Mouse (Mus musculus) stomach, postnatal 0 days (tissue): ENCODE measurements around the gene Atp13a4. TPM values are rescaled to one million over a fixed set of nuclear protein-coding genes. Genes with fewer than 3 reads are reported as not detected.

Experiments used
- ATAC-seq: fragments of 200-750 bp; cut with Nextera tagmentation; 2 replicates; pipeline ENCODE4 v1.8.0; 2017; ENCODE audit not compliant: low FRiP score, low TSS enrichment
- DNase-seq: peaks from one replicate; pipeline ENCODE4 v3.0.0-alpha.2; 2016; ENCODE audit warnings: low spot score
- H3K27ac ChIP-seq: fragments of 300-500 bp; sonication (generic); replicated peaks from 2 replicates; pipeline ENCODE4 v1.5.1; 2014; ENCODE audit warnings: mild to moderate bottlenecking, control low read depth
- H3K27me3 ChIP-seq: fragments of 300-500 bp; sonication (generic); 2 replicates; pipeline ENCODE4 v1.6.1; 2014; ENCODE audit warnings: low read length; ENCODE audit not compliant: control insufficient read depth, insufficient read depth
- H3K36me3 ChIP-seq: fragments of 300-500 bp; sonication (generic); 2 replicates; pipeline ENCODE4 v1.6.1; 2014; ENCODE audit warnings: low read length, mixed read lengths; ENCODE audit not compliant: control insufficient read depth, insufficient read depth
- H3K4me1 ChIP-seq: fragments of 300-500 bp; sonication (generic); replicated peaks from 2 replicates; pipeline ENCODE4 v1.6.1; 2014; ENCODE audit warnings: antibody characterized with exemption; ENCODE audit not compliant: control insufficient read depth, insufficient read depth
- H3K4me2 ChIP-seq: fragments of 300-500 bp; sonication (generic); replicated peaks from 2 replicates; pipeline ENCODE4 v1.6.1; 2014; ENCODE audit warnings: low read depth, mild to moderate bottlenecking, control low read depth, moderate library complexity
- H3K4me3 ChIP-seq: fragments of 300-500 bp; sonication (generic); 2 replicates; pipeline ENCODE4 v1.5.1; 2014; ENCODE audit warnings: low read depth, low read length, control low read depth
- H3K9ac ChIP-seq: fragments of 300-500 bp; sonication (generic); 2 replicates; pipeline ENCODE4 v1.6.1; 2014; ENCODE audit warnings: mild to moderate bottlenecking, low read length, control low read depth, mixed read lengths
- H3K9me3 ChIP-seq: fragments of 300-500 bp; sonication (generic); 2 replicates; pipeline ENCODE4 v1.6.1; 2016; ENCODE audit warnings: low read length; ENCODE audit not compliant: control insufficient read depth
- CTCF ChIP-seq: IDR thresholded peaks from 2 replicates; pipeline ENCODE4 v1.5.1; 2016; ENCODE audit warnings: antibody characterized with exemption, low read depth, mild to moderate bottlenecking, moderate library complexity
- EP300 ChIP-seq: optimal IDR thresholded peaks from 2 replicates; pipeline ENCODE3; 2016; ENCODE audit warnings: antibody characterized with exemption
- whole genome bisulfite sequencing: fragments of 180-500 bp; shearing (Covaris S2); extraction: QIAGEN DNeasy Blood & Tissue Kit; methylation state at CpG from one replicate; pipeline ENCODE4 v1.1.7; 2014; 5-methylcytosine and 5-hydroxymethylcytosine counted together
- polyA plus RNA-seq: library from polyadenylated mRNA; unstranded; fragments of >200 nt; fragmentation: Nextera tagmentation; extraction: Ambion mirVana; gene quantifications from 2 replicates; pipeline ENCODE4 v1.2.1, GENCODE M21; 2015

Atp13a4 gene
- polyA plus RNA-seq, 1 experiment from 2014 or later, result 1.5 TPM

DNA sequence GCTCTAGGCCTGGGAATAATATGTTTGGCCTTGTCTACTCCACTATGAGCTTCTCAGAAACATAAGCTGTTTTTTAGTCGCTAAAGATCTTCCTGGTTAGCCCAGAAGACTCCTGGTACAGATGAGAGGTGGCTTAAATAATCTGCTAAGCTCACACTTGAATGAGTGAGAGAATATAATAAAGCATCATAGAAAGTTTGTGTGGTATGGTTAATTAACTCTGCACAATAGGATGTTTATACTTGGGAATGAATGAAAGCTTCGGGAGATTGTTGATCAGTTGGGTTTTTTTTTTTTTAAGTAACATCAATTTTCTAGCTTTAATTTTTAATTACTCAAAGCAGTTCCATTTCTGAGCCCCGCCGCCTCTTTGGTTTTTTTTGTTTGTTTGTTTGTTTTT, 8.8 kb downstream of the Atp13a4 start:
- DNase-seq, result no peak
- Histone ChIP-seq H3K9me3 (no peaks in the 10 kb centered on the region), H3K4me2 (no peak overlapping the region), H3K27ac (no peak overlapping the region), H3K4me3 (no peak overlapping the region), H3K36me3 (no peaks in the 10 kb centered on the region), H3K9ac (no peak overlapping the region), H3K27me3 (no peaks in the 10 kb centered on the region), H3K4me1 (no peaks in the 10 kb centered on the region)
- 88% methylated on average over 4 of the region's 4 CpGs for WGBS
- TF ChIP-seq EP300 (no peak), CTCF (no peak)
- ATAC-seq, result no peak

DNA sequence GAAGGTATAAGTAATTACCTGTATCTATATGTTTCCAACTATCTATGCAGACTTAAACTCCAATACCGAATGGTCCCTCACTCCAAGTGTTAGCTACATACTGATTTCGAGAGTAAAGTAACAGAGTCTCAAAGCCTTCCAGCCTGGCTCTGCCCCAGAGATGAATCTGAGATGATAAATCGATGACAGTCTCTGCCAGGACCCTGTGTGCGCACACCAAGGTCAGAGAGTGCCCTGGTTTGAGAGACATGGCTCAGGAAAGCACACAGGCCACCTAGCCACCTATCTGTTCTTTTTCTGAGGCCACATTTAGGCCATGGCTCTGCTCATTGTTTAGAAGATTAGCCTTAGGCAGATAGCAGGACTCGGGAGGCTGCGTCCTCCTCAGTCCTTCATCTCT, 11.0 kb downstream of the Atp13a4 start:
- TF ChIP-seq CTCF (no peak), EP300 (no peak)

DNA sequence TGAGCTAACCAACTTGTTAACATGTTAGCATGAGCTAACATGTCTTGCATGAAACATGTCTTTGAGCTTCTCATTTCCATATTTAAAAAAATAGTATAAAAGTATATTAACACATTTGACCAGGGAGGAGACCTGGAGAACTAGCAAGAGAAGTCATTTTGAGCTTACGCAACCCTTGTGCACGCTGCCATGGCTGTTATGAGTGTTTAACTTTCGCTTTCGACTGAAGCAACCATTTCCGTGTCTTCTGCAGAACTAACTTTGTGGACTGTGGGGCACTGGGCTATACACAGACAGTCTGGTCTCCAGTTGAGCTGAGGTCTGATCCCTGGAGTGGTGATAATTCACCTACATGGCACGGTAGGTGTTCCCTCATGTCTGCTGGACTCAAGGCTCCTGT, 17.6 kb downstream of the Atp13a4 start:
- no peak for ATAC-seq
- WGBS, result 83% methylated on average over 6 of the region's 6 CpGs

More for the DNA sequence above, 11.0 kb downstream of the Atp13a4 start:
- H3K4me1 ChIP-seq, result no peaks in the 10 kb centered on the region
- no peaks in the 10 kb centered on the region for H3K27me3 ChIP-seq
- no peak overlapping the region for H3K4me3 ChIP-seq
- H3K27ac ChIP-seq, result no peak overlapping the region
- no peak for DNase-seq
- no peak overlapping the region for H3K9ac ChIP-seq
- H3K36me3 ChIP-seq, result no peaks in the 10 kb centered on the region
- H3K4me2 ChIP-seq, result no peak overlapping the region
- 70% methylated on average over 6 of the region's 6 CpGs for WGBS
- no peak for ATAC-seq
- no peaks in the 10 kb centered on the region for H3K9me3 ChIP-seq

DNA sequence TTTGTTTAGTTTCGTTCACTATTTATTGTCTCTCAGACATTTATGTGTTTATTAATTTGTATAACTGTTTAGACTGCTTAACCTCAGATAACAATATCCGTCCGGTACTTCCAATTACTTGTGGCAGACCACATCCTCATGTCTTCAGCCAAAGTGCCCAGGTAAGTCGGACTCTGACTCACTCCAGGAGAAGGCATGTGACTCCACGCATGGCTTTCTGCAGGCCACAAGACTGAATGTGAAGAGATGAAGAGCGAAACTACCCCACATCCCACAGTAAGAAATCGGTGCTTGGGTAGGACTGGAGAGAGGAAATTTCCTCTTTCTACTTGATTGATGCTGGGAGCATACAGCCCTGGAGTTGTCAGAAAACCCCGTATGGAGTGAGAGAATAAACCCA, 18.1 kb downstream of the Atp13a4 start:
- no peaks in the 10 kb centered on the region for H3K27me3 ChIP-seq
- no peak overlapping the region for H3K4me3 ChIP-seq
- TF ChIP-seq CTCF, result no peak
- TF ChIP-seq EP300, result no peak
- H3K27ac ChIP-seq, result no peak overlapping the region
- H3K36me3 ChIP-seq, result no peaks in the 10 kb centered on the region
- WGBS, result 71% methylated on average over 8 of the region's 8 CpGs
- ATAC-seq (no peak), DNase-seq (no peak)
- H3K4me2 ChIP-seq, result no peak overlapping the region
- no peaks in the 10 kb centered on the region for H3K9me3 ChIP-seq
- no peak overlapping the region for H3K9ac ChIP-seq
- H3K4me1 ChIP-seq, result no peaks in the 10 kb centered on the region

More for the DNA sequence above, 17.6 kb downstream of the Atp13a4 start:
- DNase-seq, result no peak
- H3K27ac ChIP-seq, result no peak overlapping the region
- H3K36me3 ChIP-seq, result no peaks in the 10 kb centered on the region
- TF ChIP-seq CTCF (no peak), EP300 (no peak)
- H3K9me3 ChIP-seq, result no peaks in the 10 kb centered on the region
- no peak overlapping the region for H3K4me3 ChIP-seq
- H3K9ac ChIP-seq, result no peak overlapping the region
- no peak overlapping the region for H3K4me2 ChIP-seq
- H3K4me1 ChIP-seq, result no peaks in the 10 kb centered on the region
- no peaks in the 10 kb centered on the region for H3K27me3 ChIP-seq

DNA sequence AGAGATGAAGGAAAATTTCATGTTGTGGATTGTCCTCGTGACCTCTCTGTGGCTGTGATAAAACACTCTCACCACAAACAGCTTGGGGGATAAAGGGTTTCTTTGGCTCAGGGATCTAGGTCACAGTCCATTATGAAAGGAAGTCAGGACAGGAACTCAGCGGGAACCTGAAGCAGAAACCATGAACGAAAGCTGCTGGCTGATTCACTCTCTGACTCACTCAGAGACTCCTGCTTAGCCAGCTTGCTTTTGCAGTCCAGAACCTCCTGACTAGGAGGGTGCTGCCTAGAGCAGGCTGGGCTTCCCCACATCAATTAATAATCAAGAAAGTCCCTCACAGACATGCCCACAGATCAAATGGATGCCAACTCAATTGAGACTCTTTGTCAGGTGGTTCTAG, 32.2 kb downstream of the Atp13a4 start:
- H3K4me3 ChIP-seq, result no peak overlapping the region
- H3K4me2 ChIP-seq, result no peak overlapping the region
- ATAC-seq, result no peak
- no peaks in the 10 kb centered on the region for H3K36me3 ChIP-seq
- no peaks in the 10 kb centered on the region for H3K9me3 ChIP-seq
- no peak for DNase-seq
- no peaks in the 10 kb centered on the region for H3K27me3 ChIP-seq
- WGBS, result 63% methylated on average over 3 of the region's 3 CpGs
- H3K4me1 ChIP-seq, result no peaks in the 10 kb centered on the region
- no peak overlapping the region for H3K9ac ChIP-seq
- TF ChIP-seq EP300 (no peak), CTCF (no peak)
- H3K27ac ChIP-seq, result no peak overlapping the region

DNA sequence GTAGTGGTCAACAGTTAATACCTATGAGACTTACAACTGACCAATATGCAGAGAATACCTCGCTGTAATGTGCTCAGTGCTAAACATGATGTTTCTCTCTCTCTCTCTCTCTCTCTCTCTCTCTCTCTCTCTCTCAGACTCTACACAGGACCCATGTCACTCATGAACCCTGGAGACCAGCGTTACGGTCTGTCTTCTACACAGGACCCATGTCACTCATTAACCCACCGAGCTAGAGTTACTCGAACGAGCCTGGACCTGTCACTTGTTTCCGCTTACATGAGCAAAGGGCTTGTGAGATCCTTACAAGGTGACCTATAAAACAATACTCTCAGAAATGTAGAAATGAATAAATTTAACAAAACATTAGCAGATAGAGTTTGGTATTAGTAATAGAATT, 33.9 kb downstream of the Atp13a4 start:
- no peaks in the 10 kb centered on the region for H3K4me1 ChIP-seq
- TF ChIP-seq CTCF (no peak), EP300 (no peak)
- DNase-seq, result no peak
- H3K27me3 ChIP-seq, result no peaks in the 10 kb centered on the region
- H3K9ac ChIP-seq, result no peak overlapping the region
- H3K9me3 ChIP-seq, result no peaks in the 10 kb centered on the region
- 69% methylated on average over 7 of the region's 7 CpGs for WGBS
- no peak overlapping the region for H3K4me3 ChIP-seq
- no peak overlapping the region for H3K4me2 ChIP-seq
- H3K27ac ChIP-seq, result no peak overlapping the region
- no peaks in the 10 kb centered on the region for H3K36me3 ChIP-seq
- no peak for ATAC-seq
